Mouse (Mus musculus): ENCODE measurements around the gene Ilk. TPM values are rescaled to one million over a fixed set of nuclear protein-coding genes. Genes with fewer than 3 reads are reported as not detected.
"Not testable (repeated sequence)": the region's sequence is repeated elsewhere in the genome, so short reads cannot be mapped to it uniquely, and the experiment has no call there.

The Ilk gene
- polyA plus RNA-seq, 1 experiment from 2014 or later: 440 TPM

GRCm38 (mm10) chr7:105738948-105739347 is 2.6 kb downstream of the Ilk start:
- peak; percentile 94 for DNase-seq (ENCODE audit: low spot score)
- H3K9ac ChIP-seq (ENCODE audit: low read depth, low read length): peak overlapping the region; percentile 32; the same call in 1 of the 2 replicates
- H3K4me3 ChIP-seq (ENCODE audit: low read depth, low read length): peak overlapping the region; percentile 84
- peak; percentile 72 for ATAC-seq (ENCODE audit: low read depth)
- H3K4me1 ChIP-seq (ENCODE audit: control insufficient read depth, insufficient read depth, low read length): peaks cover 21% of the 10 kb centered on the region
- WGBS: 24% methylated on average over 3 of the region's 3 CpGs
- H3K27ac ChIP-seq (replicated peaks; ENCODE audit: low read depth, low read length): peak overlapping the region; percentile 84
- peaks cover 43% of the 10 kb centered on the region for H3K36me3 ChIP-seq (ENCODE audit: control insufficient read depth, insufficient read depth, low read length)
- H3K27me3 ChIP-seq (replicated peaks; ENCODE audit: control insufficient read depth, insufficient read depth, low read length): no peaks in the 10 kb centered on the region
- no peaks in the 10 kb centered on the region for H3K9me3 ChIP-seq (ENCODE audit: control insufficient read depth, low read length)
- peak overlapping the region; percentile 73 for H3K4me2 ChIP-seq (ENCODE audit: low read depth, low read length)

- Histone ChIP-seq H3K9ac (ENCODE audit: low read depth, low read length) (no peak overlapping the region), H3K36me3 (ENCODE audit: control insufficient read depth, insufficient read depth, low read length) (peaks cover 35% of the 10 kb centered on the region), H3K27ac (replicated peaks; ENCODE audit: low read depth, low read length) (no peak overlapping the region), H3K4me2 (ENCODE audit: low read depth, low read length) (no peak overlapping the region), H3K4me1 (ENCODE audit: control insufficient read depth, insufficient read depth, low read length) (peaks cover 21% of the 10 kb centered on the region), H3K4me3 (ENCODE audit: low read depth, low read length) (no peak overlapping the region), H3K9me3 (ENCODE audit: control insufficient read depth, low read length) (no peaks in the 10 kb centered on the region), H3K27me3 (replicated peaks; ENCODE audit: control insufficient read depth, insufficient read depth, low read length) (no peaks in the 10 kb centered on the region)
- DNase-seq (ENCODE audit: low spot score) (no peak), ATAC-seq (ENCODE audit: low read depth) (no peak)
- 86% methylated on average over 13 of the region's 13 CpGs for WGBS
These were observed 3.9 kb downstream of the Ilk start for GRCm38 (mm10) chr7:105740089-105740795.

- no peaks in the 10 kb centered on the region for H3K27me3 ChIP-seq (replicated peaks; ENCODE audit: control insufficient read depth, insufficient read depth, low read length)
These were observed 4.5 kb downstream of the Ilk start for GRCm38 (mm10) chr7:105740851-105741250.

GRCm38 (mm10) chr7:105741978-105742377 is 5.6 kb downstream of the Ilk start:
- Histone ChIP-seq H3K4me3 (ENCODE audit: low read depth, low read length) (no peak overlapping the region), H3K9me3 (ENCODE audit: control insufficient read depth, low read length) (no peaks in the 10 kb centered on the region), H3K27me3 (replicated peaks; ENCODE audit: control insufficient read depth, insufficient read depth, low read length) (no peaks in the 10 kb centered on the region), H3K27ac (replicated peaks; ENCODE audit: low read depth, low read length) (no peak overlapping the region), H3K4me2 (ENCODE audit: low read depth, low read length) (no peak overlapping the region), H3K36me3 (ENCODE audit: control insufficient read depth, insufficient read depth, low read length) (peaks cover 44% of the 10 kb centered on the region), H3K9ac (ENCODE audit: low read depth, low read length) (no peak overlapping the region), H3K4me1 (ENCODE audit: control insufficient read depth, insufficient read depth, low read length) (peaks cover 21% of the 10 kb centered on the region)
- 88% methylated on average over 9 of the region's 9 CpGs for WGBS
- no peak for DNase-seq (ENCODE audit: low spot score)
- ATAC-seq (ENCODE audit: low read depth): no peak

More at GRCm38 (mm10) chr7:105740851-105741250, 4.5 kb downstream of the Ilk start:
- Histone ChIP-seq H3K9me3 (ENCODE audit: control insufficient read depth, low read length) (no peaks in the 10 kb centered on the region), H3K36me3 (ENCODE audit: control insufficient read depth, insufficient read depth, low read length) (peaks cover 35% of the 10 kb centered on the region), H3K4me3 (ENCODE audit: low read depth, low read length) (no peak overlapping the region), H3K4me1 (ENCODE audit: control insufficient read depth, insufficient read depth, low read length) (peaks cover 21% of the 10 kb centered on the region), H3K4me2 (ENCODE audit: low read depth, low read length) (no peak overlapping the region), H3K27ac (replicated peaks; ENCODE audit: low read depth, low read length) (no peak overlapping the region), H3K9ac (ENCODE audit: low read depth, low read length) (no peak overlapping the region)
- 81% methylated on average over 6 of the region's 6 CpGs for whole genome bisulfite sequencing
- DNase-seq (ENCODE audit: low spot score) (no peak), ATAC-seq (ENCODE audit: low read depth) (no peak)

- H3K36me3 ChIP-seq (ENCODE audit: control insufficient read depth, insufficient read depth, low read length): peaks cover 49% of the 10 kb centered on the region
- H3K9me3 ChIP-seq (ENCODE audit: control insufficient read depth, low read length); H3K27ac ChIP-seq (replicated peaks; ENCODE audit: low read depth, low read length); ATAC-seq (ENCODE audit: low read depth); H3K27me3 ChIP-seq (replicated peaks; ENCODE audit: control insufficient read depth, insufficient read depth, low read length); H3K4me3 ChIP-seq (ENCODE audit: low read depth, low read length); H3K9ac ChIP-seq (ENCODE audit: low read depth, low read length); DNase-seq (ENCODE audit: low spot score): not testable (repeated sequence)
- 84% methylated on average over 7 of the region's 7 CpGs for WGBS
- peaks cover 19% of the 10 kb centered on the region for H3K4me1 ChIP-seq (ENCODE audit: control insufficient read depth, insufficient read depth, low read length)
- H3K4me2 ChIP-seq (ENCODE audit: low read depth, low read length): peak overlapping the region; percentile 83; the same call in 1 of the 2 replicates
These were observed 6.3 kb downstream of the Ilk start for GRCm38 (mm10) chr7:105742539-105743215.

- not testable (repeated sequence) for H3K27me3 ChIP-seq (replicated peaks; ENCODE audit: control insufficient read depth, insufficient read depth, low read length); H3K9me3 ChIP-seq (ENCODE audit: control insufficient read depth, low read length); DNase-seq (ENCODE audit: low spot score)
- H3K4me3 ChIP-seq (ENCODE audit: low read depth, low read length): peak overlapping the region; percentile 75
- peak; percentile 4 for ATAC-seq (ENCODE audit: low read depth)
- WGBS: 44% methylated on average over 15 of the region's 20 CpGs
- peak overlapping the region; percentile 83 for H3K4me2 ChIP-seq (ENCODE audit: low read depth, low read length)
- peak overlapping the region; percentile 89 for H3K9ac ChIP-seq (ENCODE audit: low read depth, low read length)
- H3K36me3 ChIP-seq (ENCODE audit: control insufficient read depth, insufficient read depth, low read length): peaks cover 56% of the 10 kb centered on the region
- H3K4me1 ChIP-seq (ENCODE audit: control insufficient read depth, insufficient read depth, low read length): peaks cover 12% of the 10 kb centered on the region; the same call in 1 of the 2 replicates
- peak overlapping the region; percentile 49; the same call in 1 of the 2 replicates for H3K27ac ChIP-seq (replicated peaks; ENCODE audit: low read depth, low read length)
These were observed 7.0 kb downstream of the Ilk start for GRCm38 (mm10) chr7:105743246-105743925.

- ATAC-seq (ENCODE audit: low read depth): peak; percentile 98
- 1% methylated on average over 10 of the region's 67 CpGs for WGBS
- H3K36me3 ChIP-seq (ENCODE audit: control insufficient read depth, insufficient read depth, low read length): peaks cover 63% of the 10 kb centered on the region
- peaks cover 5% of the 10 kb centered on the region; the same call in 1 of the 2 replicates for H3K4me1 ChIP-seq (ENCODE audit: control insufficient read depth, insufficient read depth, low read length)
- peak; percentile 95 for DNase-seq (ENCODE audit: low spot score)
- H3K4me2 ChIP-seq (ENCODE audit: low read depth, low read length): peak within 1 kb of the TSS; percentile 83
- H3K4me3 ChIP-seq (ENCODE audit: low read depth, low read length): peak within 1 kb of the TSS; percentile 75
- no peaks in the 10 kb centered on the region for H3K27me3 ChIP-seq (replicated peaks; ENCODE audit: control insufficient read depth, insufficient read depth, low read length)
- H3K9ac ChIP-seq (ENCODE audit: low read depth, low read length): peak within 1 kb of the TSS; percentile 89
- H3K27ac ChIP-seq (replicated peaks; ENCODE audit: low read depth, low read length): peak within 1 kb of the TSS; percentile 49
- H3K9me3 ChIP-seq (ENCODE audit: control insufficient read depth, low read length): no peaks in the 10 kb centered on the region
These were observed 7.7 kb downstream of the Ilk start, which contains the start of gene Taf10 for GRCm38 (mm10) chr7:105743926-105744590. Gene Taf10, minus strand, starts transcription at chr7:105744361.

- 81% methylated on average over 2 of the region's 2 CpGs for WGBS
- no peak for ATAC-seq (ENCODE audit: low read depth)
- Histone ChIP-seq H3K4me2 (ENCODE audit: low read depth, low read length) (no peak overlapping the region), H3K9ac (ENCODE audit: low read depth, low read length) (no peak overlapping the region), H3K27ac (replicated peaks; ENCODE audit: low read depth, low read length) (no peak overlapping the region), H3K27me3 (replicated peaks; ENCODE audit: control insufficient read depth, insufficient read depth, low read length) (no peaks in the 10 kb centered on the region), H3K36me3 (ENCODE audit: control insufficient read depth, insufficient read depth, low read length) (peaks cover 40% of the 10 kb centered on the region), H3K4me1 (ENCODE audit: control insufficient read depth, insufficient read depth, low read length) (peaks cover 9% of the 10 kb centered on the region; the same call in 1 of the 2 replicates), H3K9me3 (ENCODE audit: control insufficient read depth, low read length) (no peaks in the 10 kb centered on the region), H3K4me3 (ENCODE audit: low read depth, low read length) (no peak overlapping the region)
- DNase-seq (ENCODE audit: low spot score): no peak
These were observed 11.4 kb downstream of the Ilk start for GRCm38 (mm10) chr7:105747776-105748175.

Measured in embryonic facial prominence, embryonic 14.5 days (tissue).